Mouse (Mus musculus) liver, adult 2 months (tissue): ENCODE results near the gene Col6a5.

Experiments
- CTCF ChIP-seq: fragments of 200-500 bp; IDR thresholded peaks from 2 replicates; pipeline ENCODE4 v1.5.1; 2011; ENCODE audit warnings: low read depth, low read length, control low read depth
- POLR2A ChIP-seq: fragments of 200-500 bp; IDR thresholded peaks from 2 replicates; pipeline ENCODE4 v1.6.1; 2011; ENCODE audit warnings: low read length, control low read depth; ENCODE audit not compliant: insufficient read depth; ENCODE audit errors: extremely low read depth

- no peak for TF ChIP-seq POLR2A
- TF ChIP-seq CTCF: no peak
Observed at GRCm38 (mm10) chr9:105848396-105848795, 112.0 kb downstream of the Col6a5 start.
